ENCODE assay signal across 13 mouse cellular contexts in genomic region chr17:85717266-85717665, GRCm38 (mm10). TPM values are rescaled to one million over a fixed set of nuclear protein-coding genes. Genes with fewer than 3 reads are reported as not detected.
DNase-seq lines count a peak whose midpoint lies in the region; ATAC-seq lines count a peak whose summit lies in the region.
"Had no signal": no experiment of that assay in that cellular context is flagged by ENCODE, and none has a peak within 500 bp of the region (broad histone marks: within the 10 kb centered on the region; RNA-seq: fewer than 3 reads in every experiment).

No protein-coding gene starts in this region.

- no peak overlapping the region for H3K4me3 ChIP-seq in midbrain, embryonic 14.5 days (replicated peaks; ENCODE audit: low read depth, low read length)
- H3K4me3 ChIP-seq in midbrain, embryonic 15.5 days = no peak overlapping the region
- H3K4me3 ChIP-seq in embryonic facial prominence, embryonic 13.5 days = no peak overlapping the region
- H3K4me3 ChIP-seq: kidney, embryonic 15.5 days; megakaryocyte, embryonic 14.5 days had no signal

- no peak overlapping the region for H3K9ac ChIP-seq in midbrain, embryonic 14.5 days (replicated peaks; ENCODE audit: low read length)
- H3K9ac ChIP-seq in midbrain, embryonic 15.5 days = no peak overlapping the region
- H3K9ac ChIP-seq in embryonic facial prominence, embryonic 13.5 days = no peak overlapping the region
- H3K9ac ChIP-seq: kidney, embryonic 15.5 days had no signal

- no peak overlapping the region for H3K27ac ChIP-seq in midbrain, embryonic 14.5 days (replicated peaks; ENCODE audit: low read depth, low read length)
- no peak overlapping the region for H3K27ac ChIP-seq in midbrain, embryonic 15.5 days
- peak overlapping the region; percentile 33; the same call in 1 of the 2 replicates for H3K27ac ChIP-seq in embryonic facial prominence, embryonic 13.5 days
- H3K27ac ChIP-seq: kidney, embryonic 15.5 days had no signal

- 62% methylated on average over 7 of the region's 7 CpGs for WGBS in midbrain, embryonic 14.5 days
- WGBS in midbrain, embryonic 15.5 days = 58% methylated on average over 7 of the region's 7 CpGs
- WGBS in embryonic facial prominence, embryonic 13.5 days = 36% methylated on average over 7 of the region's 7 CpGs

- intact Hi-C loops in heart, postnatal 14 days (cut with DNase I) = no loop called here

- no peak for ATAC-seq in midbrain, embryonic 14.5 days (ENCODE audit: low FRiP score, low TSS enrichment)
- ATAC-seq in midbrain, embryonic 15.5 days (replicated peaks) = no peak
- ATAC-seq in embryonic facial prominence, embryonic 13.5 days (ENCODE audit: insufficient number of reproducible peaks, insufficient read depth, low FRiP score, low TSS enrichment, low read depth) = no peak
- ATAC-seq: CD4-positive, CD25-positive, alpha-beta regulatory T cell, adult 4 months had no signal

- no peaks in the 10 kb centered on the region for H3K4me1 ChIP-seq in midbrain, embryonic 14.5 days (ENCODE audit: control insufficient read depth, insufficient read depth, low read length)
- H3K4me1 ChIP-seq in midbrain, embryonic 15.5 days = 0 out of 2 replicates have a peak, but pooled peaks cover 3% of the 10 kb centered on the region
- H3K4me1 ChIP-seq in embryonic facial prominence, embryonic 13.5 days = peaks cover 27% of the 10 kb centered on the region
- H3K4me1 ChIP-seq: kidney, embryonic 15.5 days; megakaryocyte, embryonic 14.5 days had no signal

- H3K27me3 ChIP-seq in midbrain, embryonic 14.5 days (ENCODE audit: control insufficient read depth, insufficient read depth, low read length) = no peaks in the 10 kb centered on the region
- H3K27me3 ChIP-seq in midbrain, embryonic 15.5 days (replicated peaks) = peaks cover 7% of the 10 kb centered on the region; the same call in 1 of the 2 replicates
- H3K27me3 ChIP-seq in embryonic facial prominence, embryonic 13.5 days = 0 out of 2 replicates have a peak, but pooled peaks cover 19% of the 10 kb centered on the region
- H3K27me3 ChIP-seq: kidney, embryonic 15.5 days had no signal

- H3K9me3 ChIP-seq in midbrain, embryonic 14.5 days (ENCODE audit: control insufficient read depth, low read length) = no peaks in the 10 kb centered on the region
- H3K9me3 ChIP-seq in midbrain, embryonic 15.5 days = no peaks in the 10 kb centered on the region
- no peaks in the 10 kb centered on the region for H3K9me3 ChIP-seq in embryonic facial prominence, embryonic 13.5 days
- H3K9me3 ChIP-seq: kidney, embryonic 15.5 days; megakaryocyte, embryonic 14.5 days had no signal

- no peak overlapping the region for H3K4me2 ChIP-seq in midbrain, embryonic 14.5 days (ENCODE audit: low read length)
- H3K4me2 ChIP-seq in midbrain, embryonic 15.5 days = no peak overlapping the region
- H3K4me2 ChIP-seq in embryonic facial prominence, embryonic 13.5 days = peak overlapping the region; percentile 3; the same call in 1 of the 2 replicates
- H3K4me2 ChIP-seq: kidney, embryonic 15.5 days had no signal

- DNase-seq in heart, postnatal 14 days = peak; percentile 10 to 23
- no peak for DNase-seq in heart, adult 8-10 months (ENCODE audit: low spot score)
- DNase-seq in midbrain, embryonic 14.5 days = peak; percentile 49
- DNase-seq in retina, embryonic 14.5 days (ENCODE audit: low spot score) = peak; percentile 42
- DNase-seq in layer of hippocampus, postnatal 10 days (ENCODE audit: low spot score in 2 of 2) = no peak
- DNase-seq in spleen, postnatal 4 days (ENCODE audit: low spot score in 2 of 2) = no peak
- DNase-seq: adrenal gland, postnatal 25 days; layer of hippocampus, adult 9-11 months had no signal

- no peaks in the 10 kb centered on the region for H3K36me3 ChIP-seq in midbrain, embryonic 14.5 days (ENCODE audit: control insufficient read depth, insufficient read depth, low read length)
- no peaks in the 10 kb centered on the region for H3K36me3 ChIP-seq in midbrain, embryonic 15.5 days (replicated peaks)
- no peaks in the 10 kb centered on the region for H3K36me3 ChIP-seq in embryonic facial prominence, embryonic 13.5 days
- H3K36me3 ChIP-seq: kidney, embryonic 15.5 days had no signal

RNA-seq across cellular contexts. Expression of gene Six2, which starts 29.2 kb away (rescaled TPM):
- under 1 TPM; 0.24 to 0.61 TPM for total RNA-seq in heart, postnatal 14 days (2021)
- total RNA-seq in heart, adult 8-10 months (2022) = under 1 TPM; 0.23 to 0.38 (median 0.26) TPM
- polyA plus RNA-seq in midbrain, embryonic 14.5 days (2014; fragmentation: Nextera tagmentation; extraction: Ambion mirVana) = 0.42 and 0.57 TPM in 2 replicates
- 0.27 and 0.49 TPM in 2 replicates for polyA plus RNA-seq in midbrain, embryonic 15.5 days (2015; fragmentation: Nextera tagmentation; extraction: Ambion mirVana)
- polyA plus RNA-seq in embryonic facial prominence, embryonic 13.5 days (2015; fragmentation: Nextera tagmentation; extraction: Ambion mirVana) = 21.3 and 21.9 TPM in 2 replicates
- total RNA-seq in layer of hippocampus, postnatal 10 days (2021) = under 1 TPM; 0.25 to 0.42 TPM
- total RNA-seq: adrenal gland, postnatal 25 days had no signal
- polyA plus RNA-seq: CD4-positive, CD25-positive, alpha-beta regulatory T cell, adult 4 months had no signal

Comparison
In these comparisons a context has a peak if more than half of its experiments do, and no peak if none do; other contexts are left out.
1. DNase-seq: peak in heart, postnatal 14 days (2 of 2), midbrain, embryonic 14.5 days (single experiment) and retina, embryonic 14.5 days (single experiment); none in heart, adult 8-10 months (single experiment), layer of hippocampus, postnatal 10 days (0 of 2) and spleen, postnatal 4 days (0 of 2).